Mouse (Mus musculus): ENCODE measurements around the gene Lipa.

Lipa gene

GRCm38 (mm10) chr19:34526941-34527682 lies at the start of gene Lipa:
Gene Lipa (minus strand): TSS chr19:34527474.
- peaks cover 17% of the 10 kb centered on the region for H3K4me1 ChIP-seq (replicated peaks; ENCODE audit: low read depth, low read length)
- H3K4me3 ChIP-seq (replicated peaks; ENCODE audit: low read length): peak within 1 kb of the TSS; percentile 84
- no peaks in the 10 kb centered on the region for H3K36me3 ChIP-seq (ENCODE audit: insufficient read depth, low read length)
- H3K9me3 ChIP-seq (ENCODE audit: low read length): no peaks in the 10 kb centered on the region
- no peak for TF ChIP-seq NANOG (IDR thresholded peaks at IDR 0.05; ENCODE audit: borderline replicate concordance, low read length)
- no peak for TF ChIP-seq CTCF (conservative IDR thresholded peaks at IDR 0.05; ENCODE audit: low read length)
- TF ChIP-seq POU5F1 (IDR thresholded peaks at IDR 0.05; ENCODE audit: borderline replicate concordance, low read length): no peak
- 0 out of 2 replicates have a peak, but pooled peaks cover 8% of the 10 kb centered on the region for H3K27me3 ChIP-seq (ENCODE audit: insufficient read depth, low read length)

DNA sequence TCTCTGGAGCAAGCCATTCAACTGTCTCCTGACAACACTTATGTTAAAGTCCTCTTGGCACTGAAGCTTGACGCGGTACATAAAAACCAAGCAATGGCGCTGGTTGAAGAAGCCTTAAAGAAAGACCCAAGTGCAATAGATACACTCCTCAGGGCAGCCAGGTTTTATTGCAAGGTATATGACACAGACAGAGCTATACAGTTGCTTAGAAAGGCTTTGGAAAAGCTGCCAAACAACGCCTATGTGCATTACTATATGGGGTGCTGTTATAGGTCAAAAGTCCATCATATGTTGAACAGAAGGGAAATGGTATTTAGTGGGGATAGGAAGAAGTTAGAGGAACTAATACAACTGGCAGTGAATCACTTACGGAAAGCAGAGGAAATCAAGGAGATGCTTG lies 46.4 kb upstream of the Lipa start:
- Histone ChIP-seq H3K27me3 (ENCODE audit: insufficient read depth, low read length) (no peaks in the 10 kb centered on the region), H3K9me3 (ENCODE audit: low read length) (no peaks in the 10 kb centered on the region), H3K4me1 (replicated peaks; ENCODE audit: low read depth, low read length) (no peaks in the 10 kb centered on the region), H3K36me3 (ENCODE audit: insufficient read depth, low read length) (no peaks in the 10 kb centered on the region), H3K4me3 (replicated peaks; ENCODE audit: low read length) (no peak overlapping the region)
- TF ChIP-seq CTCF (conservative IDR thresholded peaks at IDR 0.05; ENCODE audit: low read length): no peak

DNA sequence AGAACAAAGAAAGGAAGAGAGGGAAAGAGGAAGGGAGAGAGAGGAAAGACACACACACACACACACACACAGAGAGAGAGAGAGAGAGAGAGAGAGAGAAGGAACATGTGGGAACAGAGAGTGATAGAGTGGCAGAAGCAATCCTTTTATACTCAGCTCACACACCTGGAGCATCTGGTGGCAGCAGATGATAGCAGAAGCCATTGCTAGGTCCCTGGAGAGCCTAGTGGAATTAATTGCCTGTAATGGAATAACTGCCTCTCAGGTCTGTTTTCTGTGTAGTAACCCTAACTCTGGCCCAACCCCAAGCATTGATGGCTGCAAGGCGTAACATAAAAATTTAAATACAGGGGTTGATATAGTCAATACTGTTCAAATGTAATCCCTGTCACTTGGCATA lies 43.8 kb upstream of the Lipa start:
- no peaks in the 10 kb centered on the region for H3K9me3 ChIP-seq (ENCODE audit: low read length)
- no peaks in the 10 kb centered on the region for H3K4me1 ChIP-seq (replicated peaks; ENCODE audit: low read depth, low read length)
- no peak overlapping the region for H3K4me3 ChIP-seq (replicated peaks; ENCODE audit: low read length)
- no peaks in the 10 kb centered on the region for H3K36me3 ChIP-seq (ENCODE audit: insufficient read depth, low read length)
- TF ChIP-seq POU5F1 (IDR thresholded peaks at IDR 0.05; ENCODE audit: borderline replicate concordance, low read length): no peak
- no peak for TF ChIP-seq NANOG (IDR thresholded peaks at IDR 0.05; ENCODE audit: borderline replicate concordance, low read length)
- TF ChIP-seq CTCF (conservative IDR thresholded peaks at IDR 0.05; ENCODE audit: low read length): no peak
- no peaks in the 10 kb centered on the region for H3K27me3 ChIP-seq (ENCODE audit: insufficient read depth, low read length)

DNA sequence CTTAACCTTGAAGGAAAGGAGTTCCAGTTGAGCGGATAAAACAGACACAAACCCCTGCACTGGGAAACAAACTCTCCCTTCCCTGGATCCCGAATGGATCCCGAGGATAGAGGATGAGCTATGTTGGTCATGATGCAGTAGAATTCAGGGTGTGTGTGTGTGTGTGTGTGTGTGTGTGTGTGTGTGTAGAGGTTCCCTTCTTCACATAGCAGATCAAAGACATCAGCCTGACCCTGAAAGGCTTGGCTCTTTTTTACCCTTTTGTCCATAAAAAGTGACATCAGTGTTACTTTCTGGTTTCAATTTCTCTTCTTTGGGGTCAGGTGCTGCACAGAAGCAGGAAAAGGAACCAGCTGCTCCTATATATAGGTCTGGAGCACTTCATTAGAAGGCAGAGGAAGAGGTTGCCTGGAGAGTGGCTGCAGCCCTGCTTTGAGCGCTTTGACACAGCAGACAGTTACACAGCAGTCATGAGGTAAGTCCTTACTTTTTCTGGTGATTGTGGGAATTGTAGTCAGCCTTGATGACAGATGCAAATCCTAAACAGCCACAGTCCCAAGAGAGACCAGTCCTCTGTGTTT lies 42.7 kb upstream of the Lipa start:
- H3K36me3 ChIP-seq (ENCODE audit: insufficient read depth, low read length): no peaks in the 10 kb centered on the region
- H3K27me3 ChIP-seq (ENCODE audit: insufficient read depth, low read length): no peaks in the 10 kb centered on the region
- no peaks in the 10 kb centered on the region for H3K4me1 ChIP-seq (replicated peaks; ENCODE audit: low read depth, low read length)
- H3K9me3 ChIP-seq (ENCODE audit: low read length): no peaks in the 10 kb centered on the region
- TF ChIP-seq POU5F1 (IDR thresholded peaks at IDR 0.05; ENCODE audit: borderline replicate concordance, low read length) (no peak), NANOG (IDR thresholded peaks at IDR 0.05; ENCODE audit: borderline replicate concordance, low read length) (no peak), CTCF (conservative IDR thresholded peaks at IDR 0.05; ENCODE audit: low read length) (no peak)
- no peak overlapping the region for H3K4me3 ChIP-seq (replicated peaks; ENCODE audit: low read length)

DNA sequence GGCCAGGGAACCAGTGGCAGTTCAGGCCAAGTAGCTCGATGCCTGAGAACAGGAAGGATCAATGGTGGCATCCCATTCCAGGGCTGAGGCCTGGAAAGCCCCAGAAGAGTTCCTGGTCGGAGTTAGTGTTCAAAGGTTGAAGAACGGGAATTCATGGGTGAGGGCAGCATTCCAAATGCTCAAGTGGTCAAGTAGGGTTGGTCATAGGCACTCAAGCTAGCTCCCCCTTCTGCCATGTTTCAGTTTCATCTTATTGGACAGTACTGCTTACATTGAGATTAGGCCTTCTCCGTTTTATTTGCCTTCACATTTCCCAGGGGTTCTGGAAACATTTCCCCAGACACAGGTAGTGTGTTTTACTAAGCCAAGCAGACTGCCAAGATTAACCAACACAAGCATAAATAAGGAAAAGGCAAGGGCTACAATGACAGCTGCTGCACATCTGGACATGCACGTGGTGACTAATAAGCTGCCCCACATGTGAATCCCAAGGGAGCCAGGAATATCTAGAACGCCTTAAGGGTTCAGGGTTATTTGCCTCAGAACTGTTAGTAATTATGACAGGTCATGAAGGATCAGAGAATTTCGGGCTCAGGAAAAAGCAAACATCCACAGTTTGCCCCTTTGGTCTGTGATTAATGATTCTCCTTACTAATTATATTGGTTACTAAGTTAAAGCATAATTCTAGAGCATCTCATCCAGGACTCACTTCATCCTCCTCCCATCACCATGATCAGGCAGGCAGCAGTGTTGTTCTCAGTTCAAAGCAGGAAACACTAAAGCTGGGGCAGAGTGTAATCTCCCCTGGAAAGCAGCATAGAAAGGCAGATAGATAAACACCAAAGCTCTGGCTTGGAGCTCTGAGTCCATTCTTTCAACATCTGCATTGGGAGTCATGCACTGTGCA lies 42.0 kb upstream of the Lipa start:
- H3K36me3 ChIP-seq (ENCODE audit: insufficient read depth, low read length): no peaks in the 10 kb centered on the region
- no peaks in the 10 kb centered on the region for H3K9me3 ChIP-seq (ENCODE audit: low read length)
- H3K4me1 ChIP-seq (replicated peaks; ENCODE audit: low read depth, low read length): no peaks in the 10 kb centered on the region
- TF ChIP-seq CTCF (conservative IDR thresholded peaks at IDR 0.05; ENCODE audit: low read length): no peak
- no peak for TF ChIP-seq POU5F1 (IDR thresholded peaks at IDR 0.05; ENCODE audit: borderline replicate concordance, low read length)
- no peak for TF ChIP-seq NANOG (IDR thresholded peaks at IDR 0.05; ENCODE audit: borderline replicate concordance, low read length)
- H3K27me3 ChIP-seq (ENCODE audit: insufficient read depth, low read length): no peaks in the 10 kb centered on the region
- H3K4me3 ChIP-seq (replicated peaks; ENCODE audit: low read length): no peak overlapping the region

GRCm38 (mm10) chr19:34566178-34566784 lies 39.0 kb upstream of the Lipa start:
- Histone ChIP-seq H3K27me3 (ENCODE audit: insufficient read depth, low read length) (no peaks in the 10 kb centered on the region), H3K4me3 (replicated peaks; ENCODE audit: low read length) (no peak overlapping the region), H3K9me3 (ENCODE audit: low read length) (no peaks in the 10 kb centered on the region), H3K4me1 (replicated peaks; ENCODE audit: low read depth, low read length) (no peaks in the 10 kb centered on the region), H3K36me3 (ENCODE audit: insufficient read depth, low read length) (no peaks in the 10 kb centered on the region)
- TF ChIP-seq NANOG (IDR thresholded peaks at IDR 0.05; ENCODE audit: borderline replicate concordance, low read length) (no peak), CTCF (conservative IDR thresholded peaks at IDR 0.05; ENCODE audit: low read length) (no peak), POU5F1 (IDR thresholded peaks at IDR 0.05; ENCODE audit: borderline replicate concordance, low read length) (no peak)

DNA sequence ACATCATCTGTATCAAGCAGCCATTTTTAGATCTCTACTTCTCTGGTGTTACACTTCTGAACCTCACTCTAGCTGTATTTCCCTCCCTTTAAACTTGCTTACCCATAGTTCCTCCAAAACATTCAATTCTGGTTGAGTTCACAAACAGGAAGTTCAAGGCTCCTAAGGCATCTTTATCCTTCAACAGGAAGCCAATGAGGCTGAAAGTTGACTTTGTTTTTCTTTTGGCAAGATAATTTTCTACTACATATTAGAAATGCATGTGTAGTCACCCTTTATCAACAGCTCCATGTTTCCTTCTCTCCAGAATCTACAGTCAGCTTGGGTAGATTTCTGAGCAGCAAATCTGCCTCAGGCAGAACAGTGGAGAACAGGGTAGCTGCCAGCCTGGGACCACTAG lies 35.3 kb upstream of the Lipa start:
- TF ChIP-seq NANOG (IDR thresholded peaks at IDR 0.05; ENCODE audit: borderline replicate concordance, low read length): no peak
- TF ChIP-seq CTCF (conservative IDR thresholded peaks at IDR 0.05; ENCODE audit: low read length): no peak
- no peak for TF ChIP-seq POU5F1 (IDR thresholded peaks at IDR 0.05; ENCODE audit: borderline replicate concordance, low read length)
- H3K36me3 ChIP-seq (ENCODE audit: insufficient read depth, low read length): no peaks in the 10 kb centered on the region
- H3K4me3 ChIP-seq (replicated peaks; ENCODE audit: low read length): no peak overlapping the region
- no peaks in the 10 kb centered on the region for H3K9me3 ChIP-seq (ENCODE audit: low read length)
- no peaks in the 10 kb centered on the region for H3K4me1 ChIP-seq (replicated peaks; ENCODE audit: low read depth, low read length)
- H3K27me3 ChIP-seq (ENCODE audit: insufficient read depth, low read length): no peaks in the 10 kb centered on the region

DNA sequence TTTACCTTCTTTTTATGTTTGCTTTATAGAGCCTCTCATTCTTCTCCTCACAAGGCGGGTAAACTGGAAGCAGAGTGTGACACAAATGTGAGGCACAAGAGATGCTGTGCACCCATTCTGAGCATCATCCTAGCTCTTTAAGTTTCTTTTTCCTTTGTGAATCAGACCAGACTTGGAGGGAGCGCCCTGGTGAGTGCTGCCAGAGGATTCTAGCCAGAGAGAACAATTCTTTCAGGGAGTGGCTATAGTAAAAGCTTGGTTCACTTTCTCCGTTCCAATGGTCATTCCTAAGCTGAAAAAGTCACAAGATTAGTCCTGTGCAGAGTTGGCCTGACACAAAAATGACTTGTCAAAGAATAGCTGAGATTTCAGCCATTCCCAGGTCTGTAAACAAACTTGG lies 29.3 kb upstream of the Lipa start:
- Histone ChIP-seq H3K27me3 (ENCODE audit: insufficient read depth, low read length) (no peaks in the 10 kb centered on the region), H3K9me3 (ENCODE audit: low read length) (peaks cover 2% of the 10 kb centered on the region; the same call in 1 of the 2 replicates), H3K36me3 (ENCODE audit: insufficient read depth, low read length) (no peaks in the 10 kb centered on the region), H3K4me3 (replicated peaks; ENCODE audit: low read length) (no peak overlapping the region), H3K4me1 (replicated peaks; ENCODE audit: low read depth, low read length) (peaks cover 6% of the 10 kb centered on the region; the same call in 1 of the 2 replicates)
- TF ChIP-seq NANOG (IDR thresholded peaks at IDR 0.05; ENCODE audit: borderline replicate concordance, low read length) (no peak), POU5F1 (IDR thresholded peaks at IDR 0.05; ENCODE audit: borderline replicate concordance, low read length) (no peak), CTCF (conservative IDR thresholded peaks at IDR 0.05; ENCODE audit: low read length) (no peak)
